Mouse (Mus musculus): Measurements from ENCODE around the gene Olfr1167.
"Not testable (repeated sequence)": the region's sequence is repeated elsewhere in the genome, so short reads cannot be mapped to it uniquely, and the experiment has no call there.

Gene Olfr1167

DNA sequence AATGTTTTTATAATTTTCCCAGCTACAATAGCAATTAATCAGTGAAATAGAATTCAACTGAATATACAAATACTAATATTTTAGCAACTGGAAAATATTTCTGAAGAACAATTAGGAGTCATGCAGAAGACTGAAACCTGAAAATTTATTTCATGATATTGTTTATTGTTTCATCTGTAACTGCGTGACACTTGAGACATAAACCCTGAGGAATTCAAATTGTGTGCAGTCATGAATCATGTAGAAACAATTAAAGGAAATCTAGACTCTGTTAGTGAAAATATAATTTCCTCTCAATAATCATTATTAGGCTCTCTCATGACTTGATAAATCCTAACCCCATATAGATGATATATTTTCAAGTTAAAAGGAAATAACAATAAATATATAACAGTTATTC, at the start of gene Olfr1167:
Gene Olfr1167, minus strand, starts transcription at position 101 of the 400 bp plus-strand sequence.
- not testable (repeated sequence) for ATAC-seq (ENCODE audit: insufficient number of reproducible peaks, low FRiP score, low TSS enrichment)

DNA sequence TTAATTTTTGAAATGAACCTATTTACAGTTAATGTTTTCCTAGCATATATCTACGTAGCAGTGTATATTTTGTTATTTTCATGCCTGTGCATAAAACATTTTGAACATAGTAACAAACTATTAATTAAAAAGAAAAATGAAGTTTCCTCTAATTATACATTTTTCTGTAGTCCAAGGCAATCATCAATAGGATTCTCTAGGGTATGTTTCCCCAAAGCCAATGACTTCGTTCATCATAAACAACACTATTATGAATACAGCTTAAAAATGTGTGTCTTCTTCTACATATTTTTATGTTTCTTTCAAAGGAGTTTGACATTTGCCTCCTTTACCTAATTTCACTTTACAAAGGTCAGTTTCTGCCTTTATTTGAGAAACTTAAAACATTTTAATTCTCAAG, 26.6 kb upstream of the Olfr1167 start, which contains the start of gene Olfr1168:
Gene Olfr1168, plus strand, starts transcription at position 301 of the 400 bp plus-strand sequence.
- ATAC-seq (ENCODE audit: insufficient number of reproducible peaks, low FRiP score, low TSS enrichment), result no peak

GRCm38 (mm10) chr2:88128172-88128571, 26.8 kb downstream of the Olfr1167 start, which contains the start of gene Olfr1166:
Gene Olfr1166 (minus strand): TSS chr2:88128272.
- ATAC-seq (ENCODE audit: insufficient number of reproducible peaks, low FRiP score, low TSS enrichment), result no peak
